ENCODE assay signal across 15 mouse cellular contexts in the genomic region with DNA sequence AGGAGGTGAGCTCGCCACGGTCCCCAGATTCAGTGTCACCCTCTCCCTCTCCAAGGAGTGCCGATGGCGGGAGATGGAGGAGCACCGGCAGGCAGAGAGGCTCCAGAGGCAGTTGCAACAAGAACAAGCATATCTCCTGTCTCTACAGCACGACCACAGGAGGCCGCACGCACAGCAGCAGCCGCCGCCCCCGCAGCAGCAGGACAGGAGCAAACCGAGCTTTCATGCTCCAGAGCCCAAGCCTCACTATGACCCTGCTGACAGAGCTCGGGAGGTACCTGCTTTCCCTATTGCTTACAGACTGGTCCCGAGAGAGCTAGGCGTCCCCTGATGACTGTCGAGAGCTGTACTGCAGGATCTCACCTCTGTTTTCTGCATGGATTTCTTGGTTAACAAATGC.
A peak's percentile ranks its signal among the peaks of the same experiment; 100 is the strongest.
DNase-seq lines count a peak whose midpoint lies in the region; ATAC-seq lines count a peak whose summit lies in the region.
"Had no signal": no experiment of that assay in that cellular context is flagged by ENCODE, and none has a peak within 500 bp of the region (broad histone marks: within the 10 kb centered on the region; RNA-seq: fewer than 3 reads in every experiment).

No protein-coding gene starts in this region.

- ATAC-seq in hindbrain, embryonic 13.5 days (ENCODE audit: low FRiP score) = no peak
- no peak for ATAC-seq in hindbrain, embryonic 14.5 days (ENCODE audit: low FRiP score)
- ATAC-seq in megakaryocyte, adult 5-6 weeks (ENCODE audit: poor library complexity, severe bottlenecking) = no peak
- ATAC-seq: midbrain, embryonic 16.5 days had no signal

- no peak overlapping the region for H3K4me2 ChIP-seq in hindbrain, embryonic 13.5 days
- no peak overlapping the region for H3K4me2 ChIP-seq in hindbrain, embryonic 14.5 days (replicated peaks)
- H3K4me2 ChIP-seq: embryonic facial prominence, embryonic 15.5 days; limb, embryonic 15.5 days; neural tube, embryonic 12.5 days; stomach, embryonic 15.5 days had no signal

- DNase-seq in hindbrain, embryonic 14.5 days (ENCODE audit: low spot score) = no peak
- DNase-seq in layer of hippocampus, adult 11-12 months (ENCODE audit: low spot score) = peak; percentile 17
- no peak for DNase-seq in layer of hippocampus, postnatal 25 days (ENCODE audit: extremely low spot score in 1 of 2, low spot score in 1 of 2)
- peak; percentile 34 for DNase-seq in right cerebral cortex, postnatal 14 days
- DNase-seq in right cerebral cortex, postnatal 4 days = no peak
- DNase-seq: lung, adult 2 months; thymus, postnatal 14 days had no signal

- WGBS in hindbrain, embryonic 13.5 days = 77% methylated on average over 16 of the region's 16 CpGs
- WGBS in hindbrain, embryonic 14.5 days = 75% methylated on average over 16 of the region's 16 CpGs

- peaks cover 93% of the 10 kb centered on the region for H3K36me3 ChIP-seq in hindbrain, embryonic 13.5 days
- peaks cover 98% of the 10 kb centered on the region for H3K36me3 ChIP-seq in hindbrain, embryonic 14.5 days (replicated peaks; ENCODE audit: control insufficient read depth, insufficient read depth)

- H3K4me1 ChIP-seq in hindbrain, embryonic 13.5 days (replicated peaks) = 0 out of 2 replicates have a peak, but pooled peaks cover 3% of the 10 kb centered on the region
- no peaks in the 10 kb centered on the region for H3K4me1 ChIP-seq in hindbrain, embryonic 14.5 days (replicated peaks; ENCODE audit: control insufficient read depth, insufficient read depth, low read length)
- H3K4me1 ChIP-seq: limb, embryonic 15.5 days; neural tube, embryonic 12.5 days; stomach, embryonic 15.5 days had no signal

- no peaks in the 10 kb centered on the region for H3K9me3 ChIP-seq in hindbrain, embryonic 13.5 days
- no peaks in the 10 kb centered on the region for H3K9me3 ChIP-seq in hindbrain, embryonic 14.5 days (ENCODE audit: control insufficient read depth, low read length)
- H3K9me3 ChIP-seq: embryonic facial prominence, embryonic 15.5 days; limb, embryonic 15.5 days; neural tube, embryonic 12.5 days; stomach, embryonic 15.5 days had no signal

- H3K27me3 ChIP-seq in hindbrain, embryonic 13.5 days = no peaks in the 10 kb centered on the region
- H3K27me3 ChIP-seq in hindbrain, embryonic 14.5 days (ENCODE audit: control insufficient read depth, insufficient read depth, low read length) = no peaks in the 10 kb centered on the region
- H3K27me3 ChIP-seq: embryonic facial prominence, embryonic 15.5 days; limb, embryonic 15.5 days; neural tube, embryonic 12.5 days; stomach, embryonic 15.5 days had no signal

- H3K4me3 ChIP-seq in hindbrain, embryonic 13.5 days = no peak overlapping the region
- H3K4me3 ChIP-seq in hindbrain, embryonic 14.5 days (replicated peaks; ENCODE audit: low read length) = no peak overlapping the region
- H3K4me3 ChIP-seq: embryonic facial prominence, embryonic 15.5 days; limb, embryonic 15.5 days; neural tube, embryonic 12.5 days; stomach, embryonic 15.5 days had no signal

- no peak overlapping the region for H3K9ac ChIP-seq in hindbrain, embryonic 13.5 days
- no peak overlapping the region for H3K9ac ChIP-seq in hindbrain, embryonic 14.5 days
- H3K9ac ChIP-seq: embryonic facial prominence, embryonic 15.5 days; limb, embryonic 15.5 days; neural tube, embryonic 12.5 days; stomach, embryonic 15.5 days had no signal

- H3K27ac ChIP-seq in hindbrain, embryonic 13.5 days = peak overlapping the region; percentile 23
- H3K27ac ChIP-seq in hindbrain, embryonic 14.5 days = no peak overlapping the region
- H3K27ac ChIP-seq: embryonic facial prominence, embryonic 15.5 days; limb, embryonic 15.5 days; macrophage; neural tube, embryonic 12.5 days; stomach, embryonic 15.5 days had no signal

Comparison
In these comparisons a context has a peak if more than half of its experiments do, and no peak if none do; other contexts are left out.
1. DNase-seq: peak in layer of hippocampus, adult 11-12 months (single experiment) and right cerebral cortex, postnatal 14 days (single experiment); none in hindbrain, embryonic 14.5 days (single experiment), layer of hippocampus, postnatal 25 days (0 of 2) and right cerebral cortex, postnatal 4 days (single experiment).